Mouse (Mus musculus): ENCODE measurements around the gene Stx8. TPM values are rescaled to one million over a fixed set of nuclear protein-coding genes. Genes with fewer than 3 reads are reported as not detected.

Gene Stx8
- total RNA-seq, 4 experiments from 2014 or later = 27.4 to 41.6 (median 32.4) TPM

GRCm38 (mm10) chr11:67973225-67973624, 7.2 kb downstream of the Stx8 start:
- DNase-seq (ENCODE audit: low spot score in 2 of 2) = no peak

GRCm38 (mm10) chr11:67975252-67975651, 9.3 kb downstream of the Stx8 start:
- DNase-seq (ENCODE audit: low spot score in 2 of 2) = no peak

DNA sequence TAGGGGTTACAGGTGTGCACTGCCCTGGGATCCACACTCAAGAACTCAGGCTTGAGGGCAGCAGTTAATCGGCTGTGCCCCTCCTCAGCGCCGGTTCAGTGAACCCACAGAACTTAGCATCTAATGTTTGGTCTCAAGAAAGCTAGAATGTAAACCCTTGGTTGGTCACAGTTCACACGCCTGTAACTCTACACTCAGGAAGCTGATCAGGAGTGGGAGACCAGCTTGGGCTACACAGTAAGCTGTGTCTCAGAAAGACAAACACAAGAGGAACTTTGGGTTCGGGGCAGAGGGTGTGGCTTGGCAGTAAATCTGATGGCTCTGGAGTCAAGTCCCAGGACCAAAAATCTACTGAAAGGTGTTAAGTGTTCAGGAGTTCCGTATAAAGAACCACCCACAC, 17.6 kb downstream of the Stx8 start:
- no peak for DNase-seq (ENCODE audit: low spot score in 2 of 2)

- DNase-seq (ENCODE audit: low spot score in 2 of 2) = peak in 1 of 2 experiments; percentile 21
Observed at GRCm38 (mm10) chr11:67991240-67991639, 25.2 kb downstream of the Stx8 start.

DNA sequence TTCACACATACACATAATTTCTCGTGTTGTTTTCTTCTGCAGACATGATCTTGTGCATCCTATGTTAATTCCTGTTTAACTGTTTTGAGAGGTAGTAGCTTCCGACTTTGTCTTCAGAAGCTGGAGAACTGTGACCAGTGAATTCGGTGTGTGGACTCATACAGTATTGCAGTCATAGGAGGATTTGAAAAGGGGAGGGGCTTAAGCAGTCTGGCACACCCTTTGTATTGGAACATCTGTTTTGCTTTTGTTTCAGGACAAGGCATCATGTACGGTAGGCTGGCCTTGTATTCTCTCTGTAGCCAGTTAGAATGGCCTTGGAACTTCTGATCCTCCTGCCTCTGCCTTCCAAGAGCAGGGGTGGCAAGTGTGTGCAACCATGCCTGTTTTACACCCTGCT, 30.0 kb downstream of the Stx8 start:
- DNase-seq (ENCODE audit: low spot score in 2 of 2) = no peak

DNA sequence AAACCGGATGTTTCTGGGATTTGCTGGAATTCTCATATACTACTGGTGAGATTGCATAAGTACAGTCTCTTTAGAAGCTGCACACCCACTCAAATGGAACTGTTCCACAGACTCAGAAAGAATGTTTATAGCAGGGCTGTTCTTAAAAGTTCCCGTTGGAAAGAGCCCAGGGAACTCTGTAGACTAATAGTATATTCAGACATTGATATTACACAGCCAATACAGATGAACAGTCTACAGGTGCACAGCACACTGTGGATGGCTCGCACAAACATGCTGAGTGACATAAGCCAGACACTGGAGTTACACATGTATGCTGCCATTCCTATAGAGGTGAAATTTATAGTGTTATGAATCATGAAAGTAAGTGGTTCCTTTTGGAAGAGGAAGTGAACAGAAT, 32.9 kb downstream of the Stx8 start:
- peak in 1 of 2 experiments; percentile 32 for DNase-seq (ENCODE audit: low spot score in 2 of 2)

- DNase-seq (ENCODE audit: low spot score in 2 of 2) = no peak
Observed at GRCm38 (mm10) chr11:67999629-68000028, 33.6 kb downstream of the Stx8 start.

- peak in 1 of 2 experiments; percentile 67 for DNase-seq (ENCODE audit: low spot score in 2 of 2)
Observed at GRCm38 (mm10) chr11:68004191-68004590, 38.2 kb downstream of the Stx8 start.

GRCm38 (mm10) chr11:68006216-68006789, 40.3 kb downstream of the Stx8 start:
- DNase-seq (ENCODE audit: low spot score in 2 of 2) = no peak

DNA sequence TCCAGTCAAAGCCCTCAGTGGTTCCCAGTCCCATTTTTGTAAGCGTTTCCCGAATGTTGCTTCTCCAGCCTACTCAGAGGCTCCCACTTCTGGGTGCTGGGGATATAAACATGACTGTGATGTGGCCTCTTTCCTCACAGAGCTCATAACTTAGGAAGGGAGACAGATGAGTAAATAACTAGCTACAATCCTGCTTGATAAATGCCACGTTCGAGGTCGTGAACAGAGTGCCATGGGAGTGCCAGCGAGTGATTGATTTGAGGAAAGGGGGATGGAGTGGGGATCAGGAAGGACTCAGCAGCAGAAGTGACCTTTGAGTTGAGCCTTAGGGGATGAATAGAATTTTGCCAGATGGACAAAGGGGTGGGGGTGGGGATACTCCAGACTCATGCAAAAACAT, 41.7 kb downstream of the Stx8 start:
- no peak for DNase-seq (ENCODE audit: low spot score in 2 of 2)

DNA sequence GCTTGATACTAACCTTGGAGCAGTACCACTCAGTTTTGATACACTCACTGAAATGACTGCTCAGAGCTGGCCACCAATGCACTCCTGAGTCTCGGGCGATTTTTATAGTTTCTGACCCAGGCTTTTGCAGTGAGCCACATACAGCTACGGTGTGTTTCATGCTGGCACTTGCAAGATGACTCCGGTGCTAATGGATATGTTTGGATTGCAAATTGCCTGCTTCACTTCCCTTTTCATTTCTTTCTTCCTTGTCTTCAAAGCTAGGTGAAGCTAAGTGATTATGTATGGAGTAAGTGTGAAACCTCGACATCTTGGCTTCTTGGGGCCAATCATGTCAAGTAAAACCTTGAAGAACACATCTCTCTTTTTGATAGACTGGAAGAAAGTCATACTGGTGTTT, 43.4 kb downstream of the Stx8 start:
- no peak for DNase-seq (ENCODE audit: low spot score in 2 of 2)

DNA sequence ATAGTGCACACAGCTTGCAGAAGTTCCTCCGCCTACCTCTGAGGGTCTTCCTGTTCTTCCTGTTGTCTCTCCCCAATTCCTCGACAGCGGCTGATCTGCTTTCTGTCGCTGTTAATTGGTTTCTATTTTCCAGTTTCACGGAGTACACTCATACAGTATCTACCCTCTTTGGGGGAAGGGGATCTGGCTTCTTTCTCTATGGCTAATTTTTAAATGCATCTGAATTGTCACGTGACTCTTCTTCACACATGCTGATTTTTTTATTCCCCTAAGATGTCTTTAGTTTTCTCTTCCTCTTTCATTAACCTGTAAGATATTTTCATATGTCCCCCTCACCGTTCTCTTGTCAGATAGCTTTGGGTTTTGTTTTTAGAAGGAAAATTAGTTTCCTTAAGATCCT, 46.2 kb downstream of the Stx8 start:
- DNase-seq (ENCODE audit: low spot score in 2 of 2) = no peak

DNA sequence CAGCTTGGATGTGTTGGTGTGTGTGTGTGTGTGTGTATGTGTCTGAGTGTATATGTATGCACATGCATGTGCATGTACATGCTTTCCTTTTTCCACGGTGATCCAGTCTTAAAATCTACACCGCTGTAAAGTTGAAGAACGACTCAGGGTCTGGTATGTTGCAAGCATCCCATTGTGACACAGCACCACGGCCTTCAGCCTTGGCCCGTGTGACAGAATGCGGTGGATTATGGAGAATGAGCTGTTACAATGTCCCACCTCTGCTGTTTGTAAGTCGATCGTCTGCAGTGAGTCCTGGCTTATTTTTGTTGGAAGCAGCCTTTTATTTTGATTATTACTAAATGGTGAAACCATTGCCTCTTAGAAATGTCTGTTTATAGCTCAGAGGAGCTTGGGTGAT, 52.2 kb downstream of the Stx8 start:
- DNase-seq (ENCODE audit: low spot score in 2 of 2) = no peak

GRCm38 (mm10) chr11:68019156-68019555, 53.2 kb downstream of the Stx8 start:
- DNase-seq (ENCODE audit: low spot score in 2 of 2) = no peak

GRCm38 (mm10) chr11:68021976-68022375, 56.0 kb downstream of the Stx8 start:
- DNase-seq (ENCODE audit: low spot score in 2 of 2) = no peak

GRCm38 (mm10) chr11:68022895-68023294, 56.9 kb downstream of the Stx8 start:
- no peak for DNase-seq (ENCODE audit: low spot score in 2 of 2)

GRCm38 (mm10) chr11:68023811-68024369, 57.9 kb downstream of the Stx8 start:
- no peak for DNase-seq (ENCODE audit: low spot score in 2 of 2)

DNA sequence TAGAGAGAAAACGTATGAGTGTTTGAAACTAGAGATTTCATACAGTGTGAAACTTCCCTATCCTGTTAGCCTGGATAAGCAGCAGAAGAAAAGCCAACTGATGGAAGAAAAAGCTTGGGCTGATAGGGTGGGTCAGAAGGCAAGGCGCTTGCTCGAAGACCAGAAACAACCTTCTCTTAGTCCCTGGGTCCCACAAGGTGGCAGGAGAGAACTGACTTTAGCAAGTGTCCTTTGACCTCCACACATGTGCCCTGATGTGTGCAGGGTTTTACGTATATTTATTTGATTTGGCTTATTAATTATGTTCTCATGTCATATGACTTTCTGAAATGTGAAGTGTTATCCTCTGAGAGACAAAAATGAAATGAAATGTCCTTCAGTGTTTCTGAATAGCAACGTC, 60.6 kb downstream of the Stx8 start:
- no peak for DNase-seq (ENCODE audit: low spot score in 2 of 2)

DNA sequence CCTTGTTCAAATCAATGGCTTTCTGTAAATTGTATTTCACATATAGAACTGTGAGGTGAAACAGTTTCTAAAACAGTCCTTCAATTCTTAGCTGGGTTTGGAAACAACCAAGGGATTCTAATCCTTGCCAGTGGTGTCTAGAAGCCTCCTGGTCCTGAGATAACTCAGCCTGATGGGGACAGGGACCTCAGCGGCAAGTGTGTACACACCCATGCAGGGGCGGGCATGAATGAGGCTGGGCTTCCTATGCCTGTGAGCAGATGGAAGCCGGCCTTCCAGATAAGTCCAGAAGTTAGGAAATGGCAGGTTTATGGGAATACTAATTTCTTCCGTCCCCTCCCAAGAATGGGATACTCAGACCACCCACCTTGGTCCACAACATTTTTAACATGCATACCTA, 63.1 kb downstream of the Stx8 start:
- no peak for DNase-seq (ENCODE audit: low spot score in 2 of 2)

DNA sequence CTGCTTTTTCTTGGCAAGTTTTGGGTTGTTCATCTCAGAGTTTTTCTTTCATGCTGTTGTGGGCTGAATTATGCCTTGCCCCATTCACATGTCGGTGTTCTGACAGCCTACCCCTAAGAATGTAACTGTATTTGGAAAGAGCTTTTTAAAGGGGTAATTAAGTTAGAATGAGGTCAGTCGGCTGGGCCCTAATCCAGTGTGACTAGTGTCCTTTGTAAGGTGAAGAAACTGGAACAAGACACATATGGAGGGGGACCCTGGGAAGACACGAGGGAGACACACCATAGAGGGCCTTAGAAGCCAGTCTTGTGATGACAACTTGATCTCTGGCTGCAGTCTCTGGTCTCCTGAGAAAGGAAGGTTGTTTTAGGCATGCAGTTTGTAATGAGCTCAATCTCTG, 63.9 kb downstream of the Stx8 start:
- DNase-seq (ENCODE audit: low spot score in 2 of 2) = no peak

DNA sequence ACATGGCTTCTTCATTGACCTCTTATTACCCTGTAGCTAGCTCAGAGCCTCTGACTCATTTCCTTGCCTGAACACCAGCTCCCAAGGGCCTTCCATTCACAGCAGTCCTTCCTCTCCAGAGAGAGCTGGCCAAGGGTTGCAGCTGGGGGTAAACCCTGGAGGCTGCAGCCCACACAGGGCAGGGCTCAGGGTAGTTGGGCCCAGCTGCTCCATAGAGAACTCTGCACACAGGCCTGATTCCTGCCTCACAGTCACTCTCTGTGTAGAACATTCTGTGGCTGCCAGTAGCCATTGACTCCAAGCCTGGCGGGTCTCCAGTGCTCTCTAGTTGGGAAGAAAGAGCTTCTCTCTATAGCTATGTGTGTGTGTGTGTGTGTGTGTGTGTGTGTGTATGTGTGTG, 64.8 kb downstream of the Stx8 start:
- DNase-seq (ENCODE audit: low spot score in 2 of 2) = peak; percentile 10 to 70

DNA sequence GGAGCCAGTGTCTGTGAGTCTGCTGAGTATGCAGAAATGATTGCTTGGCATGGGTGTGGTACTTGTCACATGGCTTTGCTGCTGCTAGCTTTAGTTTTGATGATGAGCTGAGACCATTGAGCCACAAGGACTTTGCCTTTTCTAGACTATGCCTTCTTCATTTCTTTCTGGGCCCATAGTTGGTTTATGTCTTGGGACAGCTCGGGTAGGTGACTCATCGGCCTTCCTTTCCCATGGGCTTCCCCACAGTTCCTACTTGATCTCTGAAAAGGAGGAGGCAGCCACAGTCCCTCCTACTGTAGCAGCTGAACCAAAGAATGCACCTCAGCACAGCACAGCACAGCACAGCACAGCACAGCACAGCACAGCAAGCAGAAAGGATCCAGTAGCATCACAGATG, 66.5 kb downstream of the Stx8 start:
- no peak for DNase-seq (ENCODE audit: low spot score in 2 of 2)

GRCm38 (mm10) chr11:68033331-68033926, 67.4 kb downstream of the Stx8 start:
- no peak for DNase-seq (ENCODE audit: low spot score in 2 of 2)
